Mouse (Mus musculus) left cerebral cortex, adult 9 months (tissue): ENCODE data around the gene Mfsd7a.
"Not testable (repeated sequence)": the region's sequence is repeated elsewhere in the genome, so short reads cannot be mapped to it uniquely, and the experiment has no call there.

Experiments used
- DNase-seq, 2 experiments: peaks; one replicate each; pipeline ENCODE4 v3.0.0; 2022; ENCODE audit warnings: low spot score in 2 of 2

The Mfsd7a gene

GRCm38 (mm10) chr5:108448785-108449668 lies at the start of gene Mfsd7a:
TSS of gene Mfsd7a (minus strand) at chr5:108448891.
- peak in 1 of 2 experiments; percentile 28 for DNase-seq

DNA sequence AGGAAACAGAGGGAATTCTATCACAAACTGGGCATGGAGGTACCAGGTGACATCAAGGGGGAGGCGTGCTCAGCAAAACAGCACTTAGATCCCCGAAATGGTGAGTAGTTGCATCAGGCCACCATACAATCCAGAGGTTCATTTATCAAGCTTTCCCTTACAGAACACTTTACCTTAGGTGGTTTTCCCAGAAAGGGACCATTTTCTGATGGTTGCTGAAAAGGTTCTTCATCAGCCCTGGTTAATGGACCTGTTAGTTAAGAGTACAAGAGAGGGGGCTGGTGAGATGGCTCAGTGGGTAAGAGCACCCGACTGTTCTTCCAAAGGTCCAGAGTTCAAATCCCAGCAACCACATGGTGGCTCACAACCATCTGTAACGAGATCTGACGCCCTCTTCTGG lies 37.5 kb upstream of the Mfsd7a start:
- DNase-seq, result not testable (repeated sequence)

- DNase-seq, result no peak
Measured at GRCm38 (mm10) chr5:108485239-108485638, 36.5 kb upstream of the Mfsd7a start.

- no peak for DNase-seq
Measured at GRCm38 (mm10) chr5:108483006-108483405, 34.3 kb upstream of the Mfsd7a start.

DNA sequence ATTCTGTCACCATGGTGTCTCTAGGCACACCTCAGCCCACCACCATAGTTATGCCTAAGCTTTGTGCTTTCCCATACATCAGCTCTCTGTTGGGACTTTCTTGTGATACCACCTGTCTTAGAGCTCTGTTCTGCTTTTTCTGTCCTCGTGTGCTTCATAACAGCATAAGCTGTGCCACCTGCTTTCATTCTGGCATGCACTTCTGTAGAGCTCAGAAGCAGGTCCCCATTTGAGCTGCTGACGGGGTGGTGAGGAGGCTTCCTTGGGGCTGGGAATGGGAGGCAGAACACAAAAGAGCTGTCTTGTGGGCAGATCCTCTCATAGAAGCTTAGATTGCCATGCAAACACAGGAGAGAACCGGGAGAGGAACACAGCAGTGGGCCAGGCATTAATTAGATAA lies 27.3 kb upstream of the Mfsd7a start:
- DNase-seq, result no peak

DNA sequence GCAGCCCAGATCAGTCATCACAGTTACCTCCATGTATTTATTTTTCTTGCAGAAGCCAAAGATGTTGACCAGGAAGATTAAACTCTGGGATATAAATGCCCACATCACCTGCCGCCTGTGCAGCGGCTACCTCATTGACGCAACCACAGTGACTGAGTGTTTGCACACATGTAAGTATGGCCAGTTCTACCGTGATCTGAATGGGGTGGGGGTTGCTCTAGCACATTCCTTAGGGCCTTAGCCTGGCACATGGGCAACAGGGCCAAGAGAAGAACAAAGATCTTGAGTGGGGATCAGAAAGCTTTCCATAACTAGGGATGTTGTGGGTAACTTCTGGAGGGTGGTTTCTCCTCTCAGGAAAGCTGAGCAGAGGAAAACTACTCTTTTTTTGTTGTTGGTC lies 25.0 kb upstream of the Mfsd7a start:
- no peak for DNase-seq

DNA sequence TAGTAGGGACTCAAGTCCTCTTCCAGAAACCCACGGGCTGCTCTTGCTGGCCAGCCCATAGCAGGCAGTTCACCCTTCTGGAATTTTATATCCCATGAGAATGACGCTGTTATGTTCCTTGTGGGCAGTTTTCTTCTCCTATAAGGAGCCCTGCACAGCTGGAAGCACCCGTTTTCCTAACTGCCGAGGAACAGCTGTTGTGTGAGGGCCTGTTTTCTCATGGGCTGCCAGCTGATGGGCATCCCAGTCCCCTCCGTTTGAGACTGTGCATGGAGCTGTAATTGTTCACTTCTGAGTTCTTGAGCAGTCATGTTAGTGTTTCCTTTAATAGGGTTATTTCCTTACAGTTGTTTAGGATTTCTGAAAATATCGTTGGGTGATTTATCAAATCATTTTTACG lies 20.9 kb upstream of the Mfsd7a start:
- DNase-seq, result no peak

GRCm38 (mm10) chr5:108466647-108467046 lies 18.0 kb upstream of the Mfsd7a start:
- DNase-seq, result no peak

- no peak for DNase-seq
Measured at GRCm38 (mm10) chr5:108465131-108465891, 16.6 kb upstream of the Mfsd7a start.

DNA sequence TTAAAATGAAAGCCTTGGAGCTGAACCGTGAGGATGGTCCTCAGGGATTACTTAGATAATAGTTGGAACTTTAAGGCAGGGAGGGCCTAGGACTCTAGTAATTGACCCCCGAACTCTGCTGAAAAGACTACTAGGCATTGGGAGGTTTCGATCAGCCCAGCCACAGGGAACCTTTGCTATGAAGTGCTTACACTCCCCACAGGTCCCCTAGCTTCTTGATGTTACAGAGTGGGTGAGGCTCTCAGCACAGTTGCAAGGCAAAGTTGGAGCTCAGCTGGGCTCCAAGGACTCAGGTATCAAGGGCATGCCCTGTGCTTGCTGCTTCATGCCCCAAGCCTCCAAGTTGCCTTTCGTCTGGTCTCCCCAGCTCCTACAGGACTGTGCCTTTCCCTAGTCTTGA lies 13.8 kb upstream of the Mfsd7a start:
- DNase-seq, result no peak

- DNase-seq, result peak; percentile 94 to 97
Measured at GRCm38 (mm10) chr5:108461082-108462065, 12.7 kb upstream of the Mfsd7a start, which contains the start of gene Pcgf3. TSS of gene Pcgf3 (plus strand) at chr5:108461232.

GRCm38 (mm10) chr5:108460461-108460860 lies 11.8 kb upstream of the Mfsd7a start:
- no peak for DNase-seq

DNA sequence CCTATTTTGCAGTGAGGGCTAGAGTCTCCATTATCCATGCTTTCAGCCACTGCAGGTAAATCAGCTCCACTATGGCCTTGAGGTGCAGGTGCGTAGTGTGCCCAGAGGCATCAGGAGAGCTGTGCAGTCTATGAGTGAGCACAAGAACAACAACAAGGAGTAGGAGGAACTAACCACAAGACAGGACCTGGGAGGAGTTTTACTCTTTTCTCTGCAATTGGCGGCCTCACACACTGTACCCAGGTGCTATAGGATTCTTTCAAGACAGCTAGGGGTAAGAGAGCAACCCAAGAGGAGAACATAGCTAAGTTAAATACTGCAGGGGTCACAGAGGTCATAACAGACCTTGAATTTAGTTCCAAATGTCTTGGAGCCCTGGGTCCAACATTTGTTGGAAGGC lies 10.0 kb upstream of the Mfsd7a start:
- DNase-seq, result no peak

DNA sequence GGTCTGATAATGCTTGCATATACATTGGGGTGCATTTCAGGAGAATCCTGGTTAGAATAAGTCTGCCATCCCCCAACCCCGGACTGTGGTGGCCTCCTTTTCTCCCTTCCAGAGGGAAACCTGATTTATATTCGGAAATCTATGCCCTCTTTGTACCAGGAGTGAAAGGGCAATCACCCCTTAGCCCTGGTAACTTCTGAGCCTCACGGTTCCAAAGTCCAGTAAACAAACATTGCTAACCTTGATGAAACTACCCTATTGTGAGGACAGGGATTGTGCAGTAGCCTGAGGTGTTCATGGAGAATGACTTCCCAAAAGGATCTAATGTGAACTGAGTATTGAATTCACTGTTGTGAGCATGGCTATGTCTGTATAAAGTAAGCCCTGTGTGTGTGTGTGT lies 5.4 kb upstream of the Mfsd7a start:
- DNase-seq, result no peak

- no peak for DNase-seq
Measured at GRCm38 (mm10) chr5:108452422-108452821, 3.7 kb upstream of the Mfsd7a start.

GRCm38 (mm10) chr5:108451611-108452010 lies 2.9 kb upstream of the Mfsd7a start:
- no peak for DNase-seq

GRCm38 (mm10) chr5:108450837-108451540 lies 2.3 kb upstream of the Mfsd7a start:
- no peak for DNase-seq

- DNase-seq, result no peak
Measured at GRCm38 (mm10) chr5:108447857-108448256, 834 bp downstream of the Mfsd7a start.

GRCm38 (mm10) chr5:108446973-108447372 lies 1.7 kb downstream of the Mfsd7a start:
- DNase-seq, result no peak

GRCm38 (mm10) chr5:108436101-108436500 lies 12.6 kb downstream of the Mfsd7a start:
- no peak for DNase-seq
